Mouse (Mus musculus) embryonic stem cell, embryonic (primary cell): ENCODE data around the gene Rtn1.

Source experiments
- CTCF ChIA-PET, 4 experiments: fragments of 300-600 bp in 2 of 4; fragments of 350-600 bp in 2 of 4; sonication (Branson Sonifier 250); formaldehyde crosslinking; loops; one replicate each; lab custom pipeline; 2022; ENCODE audit warnings: inconsistent platforms in 2 of 4; lab: Charles Lee
- POLR2A ChIA-PET, 4 experiments: fragments of 300-600 bp in 2 of 4; fragments of 350-600 bp in 2 of 4; sonication (Branson Sonifier 250); formaldehyde crosslinking; loops; one replicate each; lab custom pipeline; 2022; ENCODE audit warnings: antibody characterized with exemption in 4 of 4, inconsistent platforms in 1 of 4; lab: Charles Lee

Rtn1 gene

DNA sequence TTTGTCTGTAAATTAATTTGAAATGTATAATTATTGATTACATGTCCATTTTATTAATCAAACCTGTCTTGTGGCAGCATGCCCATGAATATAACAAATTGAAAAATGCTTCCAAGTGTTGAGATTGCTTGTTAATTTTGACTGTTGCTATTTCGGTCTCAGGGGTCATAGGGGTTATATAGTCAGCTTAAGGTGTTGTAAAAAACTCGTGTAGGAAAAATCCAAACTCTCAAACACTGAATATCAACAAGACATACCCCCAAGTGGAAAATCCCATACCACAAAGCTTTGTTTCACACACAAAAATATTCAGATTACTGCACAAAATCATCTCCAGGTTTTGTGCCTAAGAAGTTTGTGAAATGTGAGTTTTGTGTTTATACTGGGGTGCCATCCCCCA lies 18.5 kb downstream of the Rtn1 start:
- CTCF ChIA-PET: no interaction called here
- POLR2A ChIA-PET: interaction anchor here in 1 of 4 experiments (0.9 kb wide), 1 partner anchor 267 kb away, joined by 3 read pairs; no protein-coding TSS in a partner anchor

GRCm38 (mm10) chr12:72389377-72390103 lies 19.3 kb downstream of the Rtn1 start:
- ChIA-PET CTCF (interaction anchor here in 1 of 4 experiments (0.6 kb wide), 1 partner anchor 262 kb away, joined by 3 read pairs; no protein-coding TSS in a partner anchor), POLR2A (no interaction called here)

DNA sequence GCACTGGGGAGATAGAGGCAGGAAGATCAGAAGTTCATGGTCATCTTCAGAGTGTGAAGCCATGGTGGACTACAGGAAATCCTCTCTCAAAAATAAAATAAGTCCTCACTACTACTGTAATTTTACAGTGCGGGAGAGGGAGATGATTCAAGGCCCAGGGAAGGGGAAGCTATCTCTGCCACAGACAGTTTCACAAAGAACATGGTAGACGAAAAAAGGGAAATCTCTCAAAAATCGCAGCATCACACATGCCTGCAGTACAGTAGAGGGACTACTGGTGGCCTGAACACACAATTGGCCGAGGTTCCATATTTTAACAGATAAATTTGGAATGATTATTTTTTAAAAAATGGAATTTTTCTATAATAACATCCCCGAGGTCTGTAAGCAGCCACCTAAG lies 20.0 kb downstream of the Rtn1 start:
- ChIA-PET CTCF (no interaction called here), POLR2A (no interaction called here)

- CTCF ChIA-PET: no interaction called here
- POLR2A ChIA-PET: no interaction called here
Observed at GRCm38 (mm10) chr12:72388135-72388534, 20.7 kb downstream of the Rtn1 start.

GRCm38 (mm10) chr12:72376309-72376708 lies 32.5 kb downstream of the Rtn1 start:
- ChIA-PET CTCF (no interaction called here), POLR2A (interaction anchor here in 1 of 4 experiments (1.6 kb wide), 1 partner anchor 17 kb away, joined by 3 read pairs; no protein-coding TSS in a partner anchor)

DNA sequence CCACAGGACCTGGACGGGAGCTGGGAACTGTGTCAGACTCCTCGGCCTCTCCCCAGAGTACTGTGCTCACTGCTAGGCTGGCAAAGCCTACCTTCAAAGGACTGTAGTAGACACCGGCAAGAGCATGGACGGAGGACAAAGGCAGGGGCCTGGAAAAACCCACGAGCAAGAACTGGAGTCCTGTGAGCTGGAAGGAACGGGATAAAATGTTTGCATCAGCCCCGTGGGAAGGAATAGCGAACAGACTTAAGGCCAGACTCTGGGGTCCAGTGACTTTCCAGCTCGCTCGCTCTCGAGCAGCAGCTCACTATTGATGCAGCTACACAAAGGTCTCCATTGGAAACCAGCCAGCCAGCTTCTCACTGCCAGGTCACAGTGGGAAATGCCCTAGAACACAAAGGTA lies 34.0 kb downstream of the Rtn1 start:
- ChIA-PET POLR2A (interaction anchor here in 1 of 4 experiments (0.7 kb wide), 1 partner anchor 12 kb away, joined by 3 read pairs; no protein-coding TSS in a partner anchor), CTCF (interaction anchor here in 1 of 4 experiments (1.2 kb wide), 1 partner anchor 43 kb away, joined by 3 read pairs; no protein-coding TSS in a partner anchor)

- CTCF ChIA-PET: interaction anchor here in 2 of 4 experiments (0.5 to 1.2 kb wide), 2 partner anchors 44 to 54 kb away, joined by 3 to 5 read pairs; no protein-coding TSS in a partner anchor
- POLR2A ChIA-PET: interaction anchor here in 1 of 4 experiments (0.7 kb wide), 1 partner anchor 13 kb away, joined by 3 read pairs; no protein-coding TSS in a partner anchor
Observed at GRCm38 (mm10) chr12:72373916-72374615, 34.8 kb downstream of the Rtn1 start.

DNA sequence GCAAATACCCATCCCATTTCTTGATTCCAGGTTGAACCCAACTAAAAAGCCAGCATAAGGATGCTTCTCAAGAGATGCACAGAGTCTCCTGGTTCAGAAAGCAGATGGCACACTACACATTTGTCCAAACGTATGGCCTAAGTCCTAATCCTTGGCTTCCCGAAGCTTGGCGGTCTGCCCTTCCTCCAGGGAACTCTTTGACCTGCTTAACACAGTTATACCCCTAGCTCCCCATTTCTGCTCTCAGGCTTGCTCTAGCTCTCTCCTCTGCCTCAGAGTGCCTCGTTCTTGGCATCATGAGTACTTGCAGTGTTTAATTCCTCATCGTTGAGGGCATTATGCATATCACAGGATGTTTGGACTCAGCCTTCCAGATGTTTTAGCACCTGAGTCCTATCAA lies 38.8 kb downstream of the Rtn1 start:
- CTCF ChIA-PET: no interaction called here
- POLR2A ChIA-PET: interaction anchor here in 2 of 4 experiments (0.5 to 1.2 kb wide), 2 partner anchors 14 to 419 kb away, joined by 3 read pairs; no protein-coding TSS in a partner anchor

DNA sequence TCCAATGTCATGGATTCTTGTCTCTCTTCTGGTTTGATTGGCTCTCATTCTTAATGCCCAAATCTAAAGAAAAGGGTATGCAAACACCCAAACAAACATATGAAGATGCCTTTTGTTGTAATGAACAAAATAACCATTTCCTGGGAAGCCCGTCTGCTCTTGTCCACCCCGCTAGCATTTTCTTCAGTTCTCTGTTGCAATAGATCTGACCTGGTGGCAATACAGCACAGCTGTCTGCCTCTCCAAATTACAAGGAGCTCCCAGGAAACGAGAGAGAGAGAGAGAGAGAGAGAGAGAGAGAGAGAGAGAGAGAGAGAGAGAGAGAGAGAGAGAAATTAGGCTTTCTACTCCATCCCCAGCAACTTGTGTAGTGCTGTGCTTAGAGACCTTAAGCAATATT lies 42.1 kb downstream of the Rtn1 start:
- CTCF ChIA-PET: no interaction called here

DNA sequence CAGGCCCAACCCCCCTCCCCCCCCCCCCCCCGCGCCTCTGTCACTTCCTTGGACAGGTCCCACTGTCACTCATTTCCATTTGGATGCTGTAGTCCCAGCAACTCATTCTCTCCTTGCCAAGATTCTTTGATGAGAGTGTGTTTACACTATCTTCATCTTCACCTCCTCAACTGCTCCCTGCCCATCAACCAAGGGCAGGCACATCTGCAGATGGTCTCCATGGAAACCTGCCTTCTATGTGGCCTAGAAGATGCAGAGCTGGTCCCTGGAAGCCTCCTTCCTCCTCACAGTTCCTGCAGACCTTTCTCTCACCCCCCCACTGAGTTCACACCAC lies 42.8 kb downstream of the Rtn1 start:
- CTCF ChIA-PET: interaction anchor here in 1 of 4 experiments (0.8 kb wide), 2 partner anchors 9 to 62 kb away, joined by 3 to 11 read pairs; no protein-coding TSS in a partner anchor
- POLR2A ChIA-PET: interaction anchor here in 2 of 4 experiments (0.7 kb wide), 2 partner anchors 9 to 271 kb away, joined by 6 to 7 read pairs; no protein-coding TSS in a partner anchor

More for the DNA sequence above, 42.1 kb downstream of the Rtn1 start:
- POLR2A ChIA-PET: no interaction called here

- ChIA-PET CTCF (interaction anchor here in 1 of 4 experiments (0.7 to 0.8 kb wide), 3 partner anchors 8 to 356 kb away, joined by 3 to 11 read pairs (median 3); no protein-coding TSS in a partner anchor), POLR2A (interaction anchor here in 2 of 4 experiments (0.7 kb wide), 2 partner anchors 8 to 272 kb away, joined by 6 to 7 read pairs; no protein-coding TSS in a partner anchor)
Observed at GRCm38 (mm10) chr12:72365231-72366103, 43.4 kb downstream of the Rtn1 start.

GRCm38 (mm10) chr12:72364543-72364942 lies 44.3 kb downstream of the Rtn1 start:
- CTCF ChIA-PET: no interaction called here
- POLR2A ChIA-PET: no interaction called here

DNA sequence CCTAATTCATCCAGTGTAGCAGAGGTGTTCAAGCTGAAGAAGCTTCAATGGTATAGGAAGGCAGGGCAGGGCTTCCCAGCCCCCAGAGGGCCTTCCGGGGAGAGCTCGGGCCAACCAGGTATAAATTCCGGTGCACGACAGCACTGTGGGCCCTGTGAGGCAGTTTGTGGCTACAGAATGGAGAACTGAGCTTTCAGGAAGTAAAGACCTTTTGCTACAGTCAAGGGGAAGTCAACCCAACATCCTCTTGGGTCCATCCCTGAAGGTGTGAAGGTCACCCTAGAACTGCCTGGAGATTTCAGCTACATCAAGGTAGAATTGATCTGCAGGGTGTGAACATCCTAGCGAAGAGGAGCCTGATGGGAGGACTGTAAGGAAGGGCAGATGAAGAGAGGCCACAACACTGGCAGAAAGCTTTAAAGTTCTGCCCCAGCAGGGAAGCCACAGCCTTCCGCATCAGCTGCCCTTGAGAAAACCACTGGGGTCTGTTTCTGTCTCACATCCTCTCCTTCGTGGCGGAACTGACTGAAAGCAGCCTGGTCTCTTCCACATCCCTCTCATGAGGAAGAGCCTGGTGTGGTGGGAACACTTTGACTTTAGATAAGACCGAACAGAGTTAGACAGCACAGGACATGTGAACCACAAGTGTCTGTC lies 47.0 kb downstream of the Rtn1 start:
- ChIA-PET POLR2A (no interaction called here), CTCF (interaction anchor here in 1 of 4 experiments (0.6 kb wide), 1 partner anchor 33 kb away, joined by 3 read pairs; no protein-coding TSS in a partner anchor)

GRCm38 (mm10) chr12:72360926-72361615 lies 47.8 kb downstream of the Rtn1 start:
- POLR2A ChIA-PET: no interaction called here
- CTCF ChIA-PET: no interaction called here

DNA sequence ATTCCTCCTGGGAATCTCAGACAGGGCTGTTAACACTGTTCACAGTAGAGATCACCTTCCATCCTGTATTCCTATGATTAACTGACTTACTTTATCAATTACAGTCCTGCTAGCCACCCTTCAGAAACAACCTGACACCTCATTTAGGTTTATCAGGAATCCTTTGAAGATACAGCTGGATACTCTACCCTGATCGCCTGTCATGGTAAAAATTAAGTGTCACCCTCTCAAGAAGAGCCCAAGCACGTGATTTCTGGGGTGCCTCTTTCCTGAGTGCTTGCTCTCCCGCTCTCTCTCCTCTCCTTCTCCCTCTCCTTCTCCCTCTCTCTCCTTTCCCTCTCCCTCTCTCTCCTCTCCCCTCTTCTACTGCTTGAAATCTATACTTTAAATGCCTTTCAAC lies 49.0 kb downstream of the Rtn1 start:
- POLR2A ChIA-PET: no interaction called here
- CTCF ChIA-PET: no interaction called here

DNA sequence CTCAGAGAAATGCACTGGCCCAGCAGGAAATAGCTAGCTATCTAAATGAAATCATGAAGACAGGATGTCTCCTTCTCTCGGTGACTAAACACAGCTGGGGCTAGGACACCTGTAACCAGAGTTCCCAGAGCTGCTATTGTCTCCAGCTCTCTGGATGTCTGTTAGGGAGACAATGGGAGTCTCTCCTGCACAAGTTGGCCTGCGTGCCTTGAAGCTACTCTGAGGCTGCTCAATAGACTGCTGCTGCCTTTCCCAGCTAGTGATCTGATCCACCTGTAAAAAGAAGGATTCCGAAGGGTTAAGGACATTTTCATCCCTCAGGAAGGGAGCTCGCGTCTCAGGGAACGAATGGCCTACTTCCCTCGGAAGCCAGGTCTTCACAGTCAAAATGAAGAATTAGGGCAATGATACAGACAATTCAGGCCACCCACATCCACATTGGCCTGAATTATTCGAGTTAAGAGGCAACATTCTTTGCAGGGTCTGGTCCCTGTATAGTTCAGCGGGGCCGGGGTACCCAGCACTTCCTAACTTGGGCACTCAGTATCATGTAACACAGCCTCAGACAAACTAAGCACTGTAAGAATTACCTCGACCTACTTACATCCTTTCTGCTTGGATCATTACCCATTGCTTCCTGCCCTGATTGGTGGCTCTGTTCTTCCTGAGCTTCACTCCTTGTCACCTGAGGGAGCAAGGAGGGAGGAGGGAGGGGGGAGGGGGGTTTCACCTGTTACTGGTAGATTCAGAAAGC lies 51.0 kb downstream of the Rtn1 start:
- ChIA-PET POLR2A (interaction anchor here in 3 of 4 experiments (0.5 to 1.5 kb wide), 5 partner anchors 8 to 596 kb away, joined by 3 to 7 read pairs (median 4); no protein-coding TSS in a partner anchor), CTCF (interaction anchor here in 3 of 4 experiments (0.5 to 1.1 kb wide), 4 partner anchors 8 to 1219 kb away, joined by 3 to 11 read pairs (median 8); no protein-coding TSS in a partner anchor)

- ChIA-PET CTCF (no interaction called here), POLR2A (no interaction called here)
Observed at GRCm38 (mm10) chr12:72354241-72354640, 54.6 kb downstream of the Rtn1 start.
